ENCODE assay signal across 14 mouse cellular contexts in genomic region chr5:65025916-65026315, GRCm38 (mm10). TPM values are rescaled to one million over a fixed set of nuclear protein-coding genes. Genes with fewer than 3 reads are reported as not detected.
DNase-seq lines count a peak whose midpoint lies in the region; ATAC-seq and TF ChIP-seq lines count a peak whose summit lies in the region.
"Had no signal": no experiment of that assay in that cellular context is flagged by ENCODE, and none has a peak within 500 bp of the region (broad histone marks: within the 10 kb centered on the region; RNA-seq: fewer than 3 reads in every experiment).

No protein-coding gene starts in this region.

- H3K4me3 ChIP-seq in lung, postnatal 0 days (ENCODE audit: low read depth, low read length), result no peak overlapping the region
- H3K4me3 ChIP-seq in lung, adult 2 months (replicated peaks; ENCODE audit: extremely low read depth, low read depth, low read length), result no peak overlapping the region
- H3K4me3 ChIP-seq in spleen, adult 2 months (ENCODE audit: extremely low read depth, insufficient read depth, insufficient read length), result no peak overlapping the region
- H3K4me3 ChIP-seq in hindbrain, embryonic 14.5 days (replicated peaks; ENCODE audit: low read length), result no peak overlapping the region
- H3K4me3 ChIP-seq in midbrain, embryonic 11.5 days (ENCODE audit: low read depth, low read length), result no peak overlapping the region
- no peak overlapping the region for H3K4me3 ChIP-seq in limb, embryonic 10.5 days
- H3K4me3 ChIP-seq: embryonic facial prominence, embryonic 13.5 days; forebrain, embryonic 13.5 days; neural tube, embryonic 13.5 days had no signal

- no peak for TF ChIP-seq EP300 in lung, postnatal 0 days (IDR thresholded peaks at IDR 0.05)

- no peak for TF ChIP-seq POLR2A in lung, adult 2 months (IDR thresholded peaks at IDR 0.05; ENCODE audit: borderline replicate concordance, extremely low read depth, low read depth, low read length)
- TF ChIP-seq POLR2A in spleen, adult 2 months (IDR thresholded peaks at IDR 0.05; ENCODE audit: low read depth, low read length), result no peak

- WGBS in lung, postnatal 0 days, result 41% methylated on average over 6 of the region's 6 CpGs
- WGBS in lung, adult 2 months, result 37% methylated on average over 6 of the region's 6 CpGs
- 8% methylated on average over 6 of the region's 6 CpGs for WGBS in spleen, adult 2 months
- 59% methylated on average over 6 of the region's 6 CpGs for WGBS in hindbrain, embryonic 14.5 days
- 73% methylated on average over 6 of the region's 6 CpGs for WGBS in midbrain, embryonic 11.5 days
- 46% methylated on average over 6 of the region's 6 CpGs for WGBS in limb, embryonic 10.5 days

- no peaks in the 10 kb centered on the region for H3K9me3 ChIP-seq in lung, postnatal 0 days (ENCODE audit: low read length)
- H3K9me3 ChIP-seq in hindbrain, embryonic 14.5 days (ENCODE audit: control insufficient read depth, low read length), result no peaks in the 10 kb centered on the region
- no peaks in the 10 kb centered on the region for H3K9me3 ChIP-seq in midbrain, embryonic 11.5 days (ENCODE audit: control insufficient read depth, low read length)
- no peaks in the 10 kb centered on the region for H3K9me3 ChIP-seq in limb, embryonic 10.5 days (replicated peaks)
- H3K9me3 ChIP-seq: embryonic facial prominence, embryonic 13.5 days; forebrain, embryonic 13.5 days; neural tube, embryonic 13.5 days had no signal

- ATAC-seq in lung, postnatal 0 days, result no peak
- no peak for ATAC-seq in hindbrain, embryonic 14.5 days (ENCODE audit: low FRiP score)
- no peak for ATAC-seq in midbrain, embryonic 11.5 days (ENCODE audit: low FRiP score)
- ATAC-seq: forebrain, embryonic 13.5 days; hindbrain, embryonic 16.5 days had no signal

- no peak overlapping the region for H3K4me2 ChIP-seq in lung, postnatal 0 days (replicated peaks; ENCODE audit: low read depth, low read length)
- H3K4me2 ChIP-seq in hindbrain, embryonic 14.5 days (replicated peaks), result no peak overlapping the region
- H3K4me2 ChIP-seq in midbrain, embryonic 11.5 days, result no peak overlapping the region
- H3K4me2 ChIP-seq: embryonic facial prominence, embryonic 13.5 days; forebrain, embryonic 13.5 days; neural tube, embryonic 13.5 days had no signal

- no peak for TF ChIP-seq CTCF in lung, postnatal 0 days (IDR thresholded peaks at IDR 0.05)
- no peak for TF ChIP-seq CTCF in lung, adult 2 months (IDR thresholded peaks at IDR 0.05; ENCODE audit: insufficient read depth, low read length)
- TF ChIP-seq CTCF in spleen, adult 2 months (IDR thresholded peaks at IDR 0.05; ENCODE audit: extremely low read depth, insufficient read depth, insufficient read length, insufficient replicate concordance), result no peak

- no peaks in the 10 kb centered on the region for H3K27me3 ChIP-seq in lung, postnatal 0 days (replicated peaks; ENCODE audit: insufficient read depth, low read length)
- H3K27me3 ChIP-seq in spleen, adult 2 months (ENCODE audit: control insufficient read depth, insufficient read depth, low read length), result no peaks in the 10 kb centered on the region
- H3K27me3 ChIP-seq in hindbrain, embryonic 14.5 days (ENCODE audit: control insufficient read depth, insufficient read depth, low read length), result no peaks in the 10 kb centered on the region
- no peaks in the 10 kb centered on the region for H3K27me3 ChIP-seq in midbrain, embryonic 11.5 days (ENCODE audit: control insufficient read depth, insufficient read depth, low read length)
- no peaks in the 10 kb centered on the region for H3K27me3 ChIP-seq in limb, embryonic 10.5 days (ENCODE audit: low read depth, poor library complexity, severe bottlenecking)
- H3K27me3 ChIP-seq: embryonic facial prominence, embryonic 13.5 days; forebrain, embryonic 13.5 days; neural tube, embryonic 13.5 days had no signal

- no peaks in the 10 kb centered on the region for H3K4me1 ChIP-seq in lung, postnatal 0 days (ENCODE audit: insufficient read depth, low read depth, low read length)
- no peaks in the 10 kb centered on the region; the same call in 1 of the 2 replicates for H3K4me1 ChIP-seq in lung, adult 2 months (ENCODE audit: control insufficient read depth, insufficient read depth, low read length)
- peaks cover 10% of the 10 kb centered on the region; the same call in 1 of the 2 replicates for H3K4me1 ChIP-seq in spleen, adult 2 months (ENCODE audit: control insufficient read depth, insufficient read depth, insufficient read length)
- H3K4me1 ChIP-seq in hindbrain, embryonic 14.5 days (replicated peaks; ENCODE audit: control insufficient read depth, insufficient read depth, low read length), result peaks cover 15% of the 10 kb centered on the region
- H3K4me1 ChIP-seq in midbrain, embryonic 11.5 days (ENCODE audit: control insufficient read depth, insufficient read depth, low read length), result no peaks in the 10 kb centered on the region
- peaks cover 10% of the 10 kb centered on the region; the same call in 1 of the 2 replicates for H3K4me1 ChIP-seq in limb, embryonic 10.5 days

- no peak overlapping the region for H3K27ac ChIP-seq in lung, postnatal 0 days (ENCODE audit: low read length)
- peak overlapping the region; percentile 17; the same call in 1 of the 2 replicates for H3K27ac ChIP-seq in spleen, adult 2 months (ENCODE audit: insufficient read depth, low read length)
- H3K27ac ChIP-seq in hindbrain, embryonic 14.5 days, result no peak overlapping the region
- H3K27ac ChIP-seq in midbrain, embryonic 11.5 days (ENCODE audit: low read depth, low read length), result no peak overlapping the region
- no peak overlapping the region for H3K27ac ChIP-seq in limb, embryonic 10.5 days
- H3K27ac ChIP-seq: embryonic facial prominence, embryonic 13.5 days; forebrain, embryonic 13.5 days; neural tube, embryonic 13.5 days had no signal

- H3K9ac ChIP-seq in lung, postnatal 0 days (replicated peaks; ENCODE audit: low read depth), result no peak overlapping the region
- H3K9ac ChIP-seq in hindbrain, embryonic 14.5 days, result no peak overlapping the region
- H3K9ac ChIP-seq in midbrain, embryonic 11.5 days (ENCODE audit: low read length), result no peak overlapping the region
- H3K9ac ChIP-seq: embryonic facial prominence, embryonic 13.5 days; forebrain, embryonic 13.5 days; neural tube, embryonic 13.5 days had no signal

- peaks cover 12% of the 10 kb centered on the region for H3K36me3 ChIP-seq in lung, postnatal 0 days (ENCODE audit: insufficient read depth, low read length)
- H3K36me3 ChIP-seq in spleen, adult 2 months (ENCODE audit: control insufficient read depth, insufficient read depth, low read length), result no peaks in the 10 kb centered on the region
- H3K36me3 ChIP-seq in hindbrain, embryonic 14.5 days (replicated peaks; ENCODE audit: control insufficient read depth, insufficient read depth), result no peaks in the 10 kb centered on the region
- no peaks in the 10 kb centered on the region for H3K36me3 ChIP-seq in midbrain, embryonic 11.5 days (ENCODE audit: control insufficient read depth, insufficient read depth, low read length)
- peaks cover 24% of the 10 kb centered on the region for H3K36me3 ChIP-seq in limb, embryonic 10.5 days
- H3K36me3 ChIP-seq: neural tube, embryonic 13.5 days had no signal

- peak; percentile 31 for DNase-seq in lung, postnatal 0 days (ENCODE audit: low spot score)
- DNase-seq in lung, adult 2 months, result no peak
- DNase-seq in lung, postnatal 10 days, result peak; percentile 52
- peak; percentile 68 to 70 for DNase-seq in spleen, adult 2 months (ENCODE audit: low read depth in 1 of 2, low spot score in 2 of 2)
- no peak for DNase-seq in hindbrain, embryonic 14.5 days (ENCODE audit: low spot score)
- DNase-seq in midbrain, embryonic 11.5 days (ENCODE audit: low spot score, missing footprints), result no peak
- DNase-seq in urinary bladder, adult 18-20 months (ENCODE audit: low spot score in 2 of 2), result no peak
- no peak for DNase-seq in limb, embryonic 10.5 days (ENCODE audit: low spot score)
- DNase-seq: cerebellum, adult 9-11 months; gastrocnemius, postnatal 36 days had no signal

RNA-seq across cellular contexts. Expression of gene Fam114a1, which starts 56.0 kb away (rescaled TPM):
- polyA plus RNA-seq in lung, postnatal 0 days (2015; fragmentation: Nextera tagmentation; extraction: Ambion mirVana), result 26.3 and 30.9 TPM in 2 replicates
- 15.3 and 30.1 TPM in 2 replicates for polyA plus RNA-seq in lung, adult 2 months (2012; rRNA removed)
- polyA plus RNA-seq in spleen, adult 2 months (2012; rRNA removed), result 5.5 and 6.1 TPM in 2 replicates
- polyA plus RNA-seq in hindbrain, embryonic 14.5 days (2014; fragmentation: Nextera tagmentation; extraction: Ambion mirVana), result 7.1 and 10.3 TPM in 2 replicates
- polyA plus RNA-seq in midbrain, embryonic 11.5 days (2014; fragmentation: Nextera tagmentation; extraction: Ambion mirVana), result 14.8 and 17.3 TPM in 2 replicates
- polyA plus RNA-seq in limb, embryonic 10.5 days (2016; fragmentation: Nextera tagmentation; extraction: Ambion mirVana), result 12.5 and 18.3 TPM in 2 replicates

Comparison
In these comparisons a context has a peak if more than half of its experiments do, and no peak if none do; other contexts are left out.
1. DNase-seq: peak in lung, postnatal 0 days (single experiment), lung, postnatal 10 days (single experiment) and spleen, adult 2 months (2 of 2); none in lung, adult 2 months (single experiment), hindbrain, embryonic 14.5 days (single experiment), midbrain, embryonic 11.5 days (single experiment), urinary bladder, adult 18-20 months (0 of 2) and limb, embryonic 10.5 days (single experiment).